Mouse (Mus musculus) adrenal gland, adult 2 months (tissue): ENCODE results near the gene Nkx2-2. TPM values are rescaled to one million over a fixed set of nuclear protein-coding genes. Genes with fewer than 3 reads are reported as not detected.

Source experiments
- DNase-seq: peaks from one replicate; pipeline ENCODE4 v3.0.0; 2021
- long read RNA-seq: library from polyadenylated mRNA; stranded (forward); transcript quantifications from one replicate; pipeline ENCODE4 v2.0.0, GENCODE M21; 2021
- polyA plus RNA-seq: library from polyadenylated mRNA; depleted of rRNA; stranded (reverse); fragments of >200 nt; gene quantifications from 2 replicates; pipeline ENCODE4 v1.2.3, GENCODE M21; 2012; rRNA removed
- total RNA-seq, 2 experiments: library from RNA; stranded (reverse); gene quantifications; 2 replicates each; pipeline ENCODE4 v1.2.3; 2021

Gene Nkx2-2
- not detected for total RNA-seq
- polyA plus RNA-seq, result not detected in 2 replicates
- long read RNA-seq, result 0 reads

DNA sequence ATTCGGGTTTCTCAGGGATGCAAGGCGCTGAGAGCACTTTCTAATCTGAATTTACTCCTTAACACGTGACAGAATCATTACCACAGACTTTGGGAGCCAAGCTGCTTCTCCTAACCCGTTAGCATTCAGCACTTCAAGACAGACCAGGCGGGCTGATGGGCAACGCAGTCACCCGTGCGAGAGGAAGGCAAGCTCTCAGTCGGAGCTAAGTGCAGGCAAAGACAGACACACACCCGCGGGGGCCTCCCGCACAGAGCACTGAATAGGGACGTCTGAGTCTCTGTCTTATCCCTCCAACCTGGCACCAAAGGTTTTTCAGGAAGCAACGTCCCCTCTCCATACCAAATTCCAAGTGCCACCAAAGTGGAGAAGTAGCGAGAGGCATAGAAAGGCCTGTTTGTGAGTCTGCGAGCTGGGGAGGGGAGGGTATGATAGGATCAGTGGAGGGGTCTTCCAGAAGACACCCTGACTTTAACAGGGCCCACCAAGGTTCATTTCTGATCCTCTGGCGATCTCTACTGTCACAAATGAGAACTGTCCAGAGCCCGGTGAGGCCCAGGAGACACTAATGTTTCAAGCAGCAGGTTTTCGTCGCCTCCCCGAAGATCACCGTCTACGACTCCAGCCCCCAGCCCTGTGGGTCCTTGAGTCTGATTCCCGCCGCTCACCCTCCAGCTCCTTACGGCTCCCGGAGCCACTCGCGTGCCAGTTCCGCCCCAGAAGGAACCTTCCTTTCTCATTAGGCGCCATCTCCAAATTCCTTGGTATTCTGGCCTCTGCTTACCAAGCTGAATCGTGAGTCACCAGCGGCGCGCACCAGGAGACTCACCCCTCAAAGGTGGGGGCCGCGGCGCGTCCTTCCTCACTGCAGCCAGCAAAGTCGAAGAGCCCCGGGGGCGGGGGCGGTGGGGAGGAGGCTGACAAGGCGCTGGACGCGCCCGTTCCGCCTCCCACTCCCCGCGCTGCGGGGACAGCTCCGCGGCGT lies at the start of gene Nkx2-2:
Gene Nkx2-2, minus strand, starts transcription at position 973 of the 985 bp plus-strand sequence.
- DNase-seq, result peak; percentile 53

DNA sequence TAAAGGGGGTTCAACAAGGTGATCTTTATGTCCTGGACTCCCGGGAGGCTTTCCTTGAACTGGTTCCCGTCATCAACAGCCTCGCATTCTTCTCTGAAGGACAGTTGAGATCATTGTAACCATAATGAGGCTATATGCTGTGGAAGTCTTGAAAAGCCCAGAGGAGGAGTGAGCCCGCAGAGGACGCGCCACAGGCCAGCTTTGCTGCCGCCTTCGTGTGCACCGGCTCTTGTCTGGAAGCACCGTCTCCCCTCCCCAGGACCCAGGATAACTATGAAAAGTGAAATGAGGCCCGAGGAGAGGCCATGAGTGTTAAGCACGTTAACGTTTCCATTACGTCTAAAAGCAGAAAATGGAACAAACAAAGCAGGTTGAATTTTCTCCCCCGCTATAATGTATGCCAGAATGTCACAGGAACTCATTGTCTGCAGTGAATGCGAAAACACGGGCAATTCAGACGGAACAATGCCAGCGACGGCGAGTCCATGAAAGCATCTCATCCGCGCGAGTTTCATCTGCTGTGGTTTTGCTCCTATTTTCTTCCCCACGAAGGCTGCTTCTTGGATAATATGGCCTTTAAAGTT lies 41.8 kb upstream of the Nkx2-2 start:
- no peak for DNase-seq

- DNase-seq, result no peak
These were observed 37.1 kb upstream of the Nkx2-2 start for GRCm38 (mm10) chr2:147231175-147231574.

- DNase-seq, result no peak
These were observed 11.1 kb upstream of the Nkx2-2 start for GRCm38 (mm10) chr2:147205076-147205615.

GRCm38 (mm10) chr2:147194711-147195615 lies 920 bp upstream of the Nkx2-2 start:
- DNase-seq, result no peak

DNA sequence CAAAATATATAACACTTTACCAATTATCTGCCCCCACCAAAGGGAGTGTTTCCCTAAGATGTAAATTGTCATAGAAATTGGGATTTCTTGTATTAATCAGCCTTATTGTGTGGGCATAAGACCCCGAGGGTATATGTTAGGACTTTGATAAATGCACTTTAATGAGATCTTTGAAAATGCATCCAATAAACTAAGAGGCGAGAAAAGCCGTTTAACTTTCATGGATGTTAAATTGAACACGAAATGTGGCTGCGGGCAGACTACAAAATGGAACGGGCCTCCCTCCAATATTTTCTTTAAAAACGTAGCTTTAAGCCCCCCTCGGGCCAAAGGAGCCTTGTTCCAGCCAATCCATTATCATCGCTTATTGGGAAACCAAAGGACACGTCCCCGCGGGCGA lies 1.3 kb downstream of the Nkx2-2 start:
- DNase-seq, result no peak

- DNase-seq, result no peak
These were observed 3.6 kb downstream of the Nkx2-2 start for GRCm38 (mm10) chr2:147190316-147191021.

- no peak for DNase-seq
These were observed 4.3 kb downstream of the Nkx2-2 start for GRCm38 (mm10) chr2:147189546-147190315.

DNA sequence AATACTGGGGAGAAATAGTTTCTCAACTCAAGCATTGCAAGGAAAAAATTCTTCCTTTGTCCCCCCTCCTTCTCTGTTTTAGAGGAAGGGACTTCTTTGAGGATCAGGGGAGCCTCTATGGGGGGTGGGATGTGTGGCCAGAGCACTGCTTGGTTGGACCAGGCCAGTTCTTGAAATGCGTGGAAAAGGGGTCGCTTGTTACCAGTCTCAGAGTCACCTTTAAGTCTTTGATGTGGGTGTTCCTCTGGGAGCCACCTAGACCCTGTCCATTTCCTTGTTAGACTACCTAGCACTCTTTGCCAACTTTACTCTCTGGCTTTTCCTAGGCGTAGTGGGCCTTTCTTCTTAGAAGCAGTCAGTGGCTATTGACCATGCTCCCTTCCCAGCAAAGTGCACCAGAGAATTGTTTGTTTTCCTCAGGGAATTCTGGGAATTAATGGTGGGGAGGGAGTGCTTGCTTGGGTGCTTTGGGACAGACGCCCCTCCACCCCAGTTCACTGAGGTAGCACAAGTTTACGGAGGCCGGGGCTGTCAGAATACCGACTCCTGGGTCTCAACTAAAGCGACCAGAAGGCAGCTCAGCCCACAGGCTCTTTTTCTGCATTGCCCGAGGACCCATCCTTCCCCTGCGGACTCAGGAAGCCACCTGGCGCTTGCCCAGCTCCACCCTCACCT lies 5.0 kb downstream of the Nkx2-2 start:
- DNase-seq, result no peak

- no peak for DNase-seq
These were observed 5.9 kb downstream of the Nkx2-2 start for GRCm38 (mm10) chr2:147188074-147188700.

- no peak for DNase-seq
These were observed 6.8 kb downstream of the Nkx2-2 start for GRCm38 (mm10) chr2:147187061-147187870.

GRCm38 (mm10) chr2:147186261-147186681 lies 7.8 kb downstream of the Nkx2-2 start:
- no peak for DNase-seq

GRCm38 (mm10) chr2:147185561-147185960 lies 8.5 kb downstream of the Nkx2-2 start:
- DNase-seq, result no peak

- DNase-seq, result no peak
These were observed 9.7 kb downstream of the Nkx2-2 start for GRCm38 (mm10) chr2:147184071-147184990.

GRCm38 (mm10) chr2:147183521-147183920 lies 10.5 kb downstream of the Nkx2-2 start:
- no peak for DNase-seq

GRCm38 (mm10) chr2:147182709-147183260 lies 11.3 kb downstream of the Nkx2-2 start:
- no peak for DNase-seq
